Mouse (Mus musculus) midbrain, embryonic 11.5 days (tissue): ENCODE results near the gene 0610030E20Rik. TPM values are rescaled to one million over a fixed set of nuclear protein-coding genes. Genes with fewer than 3 reads are reported as not detected.

Experiments used
- ATAC-seq: fragments of 200-750 bp; cut with Nextera tagmentation; 2 replicates; pipeline ENCODE4 v1.8.0; 2017; ENCODE audit warnings: moderate TSS enrichment, moderate library complexity; ENCODE audit not compliant: low FRiP score
- DNase-seq: peaks from one replicate; pipeline ENCODE4 v3.0.0; 2015; ENCODE audit warnings: low spot score; ENCODE audit errors: missing footprints
- H3K27ac ChIP-seq: fragments of 300-500 bp; sonication (generic); 2 replicates; pipeline ENCODE4 v1.5.1; 2014; ENCODE audit warnings: low read depth, low read length
- H3K27me3 ChIP-seq: fragments of 300-500 bp; sonication (generic); 2 replicates; pipeline ENCODE4 v1.6.1; 2014; ENCODE audit warnings: mild to moderate bottlenecking, low read length, moderate library complexity, mixed read lengths; ENCODE audit not compliant: control insufficient read depth, insufficient read depth
- H3K36me3 ChIP-seq: fragments of 300-500 bp; sonication (generic); 2 replicates; pipeline ENCODE4 v1.6.1; 2014; ENCODE audit warnings: mild to moderate bottlenecking, low read length, moderate library complexity, mixed read lengths; ENCODE audit not compliant: control insufficient read depth, insufficient read depth
- H3K4me1 ChIP-seq: fragments of 300-500 bp; sonication (generic); 2 replicates; pipeline ENCODE4 v1.6.1; 2014; ENCODE audit warnings: low read length; ENCODE audit not compliant: control insufficient read depth, insufficient read depth
- H3K4me2 ChIP-seq: fragments of 300-500 bp; sonication (generic); 2 replicates; pipeline ENCODE4 v1.6.1; 2014; ENCODE audit warnings: mild to moderate bottlenecking, moderate library complexity
- H3K4me3 ChIP-seq: fragments of 300-500 bp; sonication (generic); 2 replicates; pipeline ENCODE4 v1.5.1; 2014; ENCODE audit warnings: low read depth, low read length
- H3K9ac ChIP-seq: fragments of 300-500 bp; sonication (generic); 2 replicates; pipeline ENCODE4 v1.6.1; 2014; ENCODE audit warnings: low read length
- H3K9me3 ChIP-seq: fragments of 300-500 bp; sonication (generic); 2 replicates; pipeline ENCODE4 v1.6.1; 2016; ENCODE audit warnings: low read length; ENCODE audit not compliant: control insufficient read depth
- WGBS: fragments of 180-500 bp; shearing (Covaris S2); extraction: QIAGEN DNeasy Blood & Tissue Kit; methylation state at CpG from one replicate; pipeline ENCODE4 v1.1.7; 2014; 5-methylcytosine and 5-hydroxymethylcytosine counted together
- polyA plus RNA-seq: library from polyadenylated mRNA; unstranded; fragments of >200 nt; fragmentation: Nextera tagmentation; extraction: Ambion mirVana; gene quantifications from 2 replicates; pipeline ENCODE4 v1.2.1, GENCODE M21; 2014

The 0610030E20Rik gene
- polyA plus RNA-seq, 1 experiment from 2014 or later: 16.1 TPM

GRCm38 (mm10) chr6:72319019-72319418 is 28.1 kb upstream of the 0610030E20Rik start:
- H3K27ac ChIP-seq: no peak overlapping the region
- H3K4me1 ChIP-seq: no peaks in the 10 kb centered on the region
- H3K4me2 ChIP-seq: no peak overlapping the region
- no peak overlapping the region for H3K9ac ChIP-seq
- H3K36me3 ChIP-seq: peaks cover 28% of the 10 kb centered on the region
- DNase-seq (peak; percentile 85), ATAC-seq (no peak)
- H3K27me3 ChIP-seq: no peaks in the 10 kb centered on the region
- no peaks in the 10 kb centered on the region for H3K9me3 ChIP-seq
- H3K4me3 ChIP-seq: no peak overlapping the region
- WGBS: 85% methylated on average over 11 of the region's 11 CpGs

- H3K4me2 ChIP-seq: no peak overlapping the region
- peak; percentile 72 for DNase-seq
- no peaks in the 10 kb centered on the region for H3K4me1 ChIP-seq
- no peak overlapping the region for H3K9ac ChIP-seq
- H3K27me3 ChIP-seq: no peaks in the 10 kb centered on the region
- H3K4me3 ChIP-seq: no peak overlapping the region
- peaks cover 22% of the 10 kb centered on the region for H3K36me3 ChIP-seq
- H3K9me3 ChIP-seq: no peaks in the 10 kb centered on the region
- ATAC-seq: no peak
- no peak overlapping the region for H3K27ac ChIP-seq
- WGBS: 98% methylated on average over 3 of the region's 3 CpGs
Observed at GRCm38 (mm10) chr6:72322936-72323335, 24.2 kb upstream of the 0610030E20Rik start.

- ATAC-seq (no peak), DNase-seq (peak; percentile 26)
- Histone ChIP-seq H3K4me1 (no peaks in the 10 kb centered on the region), H3K27me3 (no peaks in the 10 kb centered on the region), H3K36me3 (peaks cover 22% of the 10 kb centered on the region), H3K9me3 (no peaks in the 10 kb centered on the region), H3K9ac (no peak overlapping the region), H3K4me2 (no peak overlapping the region), H3K27ac (no peak overlapping the region), H3K4me3 (no peak overlapping the region)
- WGBS: 92% methylated on average over 6 of the region's 6 CpGs
Observed at GRCm38 (mm10) chr6:72323786-72324508, 23.2 kb upstream of the 0610030E20Rik start.

- Histone ChIP-seq H3K9me3 (no peaks in the 10 kb centered on the region), H3K27ac (no peak overlapping the region), H3K27me3 (no peaks in the 10 kb centered on the region), H3K4me2 (no peak overlapping the region), H3K4me3 (no peak overlapping the region), H3K36me3 (peaks cover 16% of the 10 kb centered on the region; the same call in 1 of the 2 replicates), H3K9ac (no peak overlapping the region), H3K4me1 (no peaks in the 10 kb centered on the region)
- ATAC-seq: no peak
- peak; percentile 26 for DNase-seq
- WGBS: 80% methylated on average over 6 of the region's 6 CpGs
Observed at GRCm38 (mm10) chr6:72326274-72326673, 20.8 kb upstream of the 0610030E20Rik start.

GRCm38 (mm10) chr6:72329019-72329418 is 18.1 kb upstream of the 0610030E20Rik start:
- Histone ChIP-seq H3K27ac (no peak overlapping the region), H3K4me1 (no peaks in the 10 kb centered on the region), H3K27me3 (no peaks in the 10 kb centered on the region), H3K4me3 (no peak overlapping the region), H3K4me2 (no peak overlapping the region), H3K36me3 (peaks cover 14% of the 10 kb centered on the region; the same call in 1 of the 2 replicates), H3K9me3 (no peaks in the 10 kb centered on the region), H3K9ac (no peak overlapping the region)
- no peak for ATAC-seq
- WGBS: 92% methylated on average over 5 of the region's 5 CpGs
- peak; percentile 6 for DNase-seq

- Histone ChIP-seq H3K4me3 (no peak overlapping the region), H3K4me1 (no peaks in the 10 kb centered on the region), H3K9me3 (no peaks in the 10 kb centered on the region), H3K27me3 (no peaks in the 10 kb centered on the region), H3K4me2 (no peak overlapping the region), H3K36me3 (peaks cover 13% of the 10 kb centered on the region; the same call in 1 of the 2 replicates), H3K9ac (no peak overlapping the region), H3K27ac (no peak overlapping the region)
- DNase-seq: peak; percentile 51
- ATAC-seq: no peak
- 93% methylated on average over 4 of the region's 4 CpGs for WGBS
Observed at GRCm38 (mm10) chr6:72330133-72330532, 17.0 kb upstream of the 0610030E20Rik start.

- Histone ChIP-seq H3K27me3 (no peaks in the 10 kb centered on the region), H3K36me3 (peaks cover 28% of the 10 kb centered on the region; the same call in 1 of the 2 replicates), H3K27ac (no peak overlapping the region), H3K4me2 (no peak overlapping the region), H3K4me1 (no peaks in the 10 kb centered on the region), H3K9me3 (no peaks in the 10 kb centered on the region), H3K4me3 (no peak overlapping the region), H3K9ac (no peak overlapping the region)
- no peak for DNase-seq
- 86% methylated on average over 5 of the region's 5 CpGs for WGBS
- ATAC-seq: no peak
Observed at GRCm38 (mm10) chr6:72333111-72333510, 14.0 kb upstream of the 0610030E20Rik start.

GRCm38 (mm10) chr6:72340481-72340880 is 6.6 kb upstream of the 0610030E20Rik start:
- no peaks in the 10 kb centered on the region for H3K27me3 ChIP-seq
- no peak overlapping the region for H3K9ac ChIP-seq
- H3K4me1 ChIP-seq: peaks cover 12% of the 10 kb centered on the region
- no peaks in the 10 kb centered on the region for H3K9me3 ChIP-seq
- no peak overlapping the region for H3K4me2 ChIP-seq
- WGBS: 56% methylated on average over 2 of the region's 2 CpGs
- DNase-seq (no peak), ATAC-seq (no peak)
- peaks cover 14% of the 10 kb centered on the region; the same call in 1 of the 2 replicates for H3K36me3 ChIP-seq
- H3K27ac ChIP-seq: no peak overlapping the region
- H3K4me3 ChIP-seq: no peak overlapping the region

GRCm38 (mm10) chr6:72344396-72345073 is 2.6 kb upstream of the 0610030E20Rik start:
- Histone ChIP-seq H3K9me3 (no peaks in the 10 kb centered on the region), H3K27me3 (no peaks in the 10 kb centered on the region), H3K4me2 (peak overlapping the region; percentile 96), H3K4me1 (peaks cover 21% of the 10 kb centered on the region), H3K36me3 (peaks cover 2% of the 10 kb centered on the region; the same call in 1 of the 2 replicates), H3K9ac (peak overlapping the region; percentile 88), H3K27ac (no peak overlapping the region; the same call in 1 of the 2 replicates), H3K4me3 (peak overlapping the region; percentile 94)
- WGBS: under 1% methylated on average over 42 of the region's 42 CpGs
- DNase-seq: no peak
- ATAC-seq: peak; percentile 47; the same call in 1 of the 2 replicates
